Mouse (Mus musculus): ENCODE data around the gene Lrmp.

GRCm38 (mm10) chr6:145123136-145124060 is 7.9 kb downstream of the Lrmp start:
- no peak for TF ChIP-seq CTCF (IDR thresholded peaks at IDR 0.05; ENCODE audit: borderline replicate concordance, control insufficient read depth, extremely low read depth, insufficient read depth, low read length, poor library complexity)
- no peak for TF ChIP-seq POLR2A (IDR thresholded peaks at IDR 0.05; ENCODE audit: control insufficient read depth, extremely low read depth, insufficient read depth, low read length, poor library complexity)

All from thymus, adult 2 months (tissue).